Mouse (Mus musculus): ENCODE data around the gene Mylip. TPM values are rescaled to one million over a fixed set of nuclear protein-coding genes. Genes with fewer than 3 reads are reported as not detected.

The Mylip gene
- total RNA-seq, 2 experiments from 2014 or later = 17.7 to 22.2 TPM

GRCm38 (mm10) chr13:45423905-45424304, 34.4 kb downstream of the Mylip start:
- peak in 1 of 2 experiments; percentile 34 for DNase-seq (ENCODE audit: low spot score in 2 of 2)

- no peak for DNase-seq (ENCODE audit: low spot score in 2 of 2)
These were observed 39.7 kb downstream of the Mylip start for GRCm38 (mm10) chr13:45429239-45429638.

GRCm38 (mm10) chr13:45437134-45437533, 47.6 kb downstream of the Mylip start:
- no peak for DNase-seq (ENCODE audit: low spot score in 2 of 2)

GRCm38 (mm10) chr13:45438853-45439252, 49.3 kb downstream of the Mylip start:
- no peak for DNase-seq (ENCODE audit: low spot score in 2 of 2)

- no peak for DNase-seq (ENCODE audit: low spot score in 2 of 2)
These were observed 50.7 kb downstream of the Mylip start for GRCm38 (mm10) chr13:45440226-45440625.

- DNase-seq (ENCODE audit: low spot score in 2 of 2) = peak in 1 of 2 experiments; percentile 33
These were observed 52.9 kb downstream of the Mylip start for GRCm38 (mm10) chr13:45442451-45442850.

- DNase-seq (ENCODE audit: low spot score in 2 of 2) = no peak
These were observed 53.5 kb downstream of the Mylip start for GRCm38 (mm10) chr13:45442918-45443535.

- no peak for DNase-seq (ENCODE audit: low spot score in 2 of 2)
These were observed 54.7 kb downstream of the Mylip start for GRCm38 (mm10) chr13:45444220-45444619.

- DNase-seq (ENCODE audit: low spot score in 2 of 2) = no peak
These were observed 55.1 kb downstream of the Mylip start for GRCm38 (mm10) chr13:45444652-45445051.

GRCm38 (mm10) chr13:45446636-45447035, 57.1 kb downstream of the Mylip start:
- DNase-seq (ENCODE audit: low spot score in 2 of 2) = no peak

- DNase-seq (ENCODE audit: low spot score in 2 of 2) = no peak
These were observed 62.9 kb downstream of the Mylip start for GRCm38 (mm10) chr13:45452437-45452836.

GRCm38 (mm10) chr13:45453033-45453432, 63.5 kb downstream of the Mylip start:
- DNase-seq (ENCODE audit: low spot score in 2 of 2) = no peak

- DNase-seq (ENCODE audit: low spot score in 2 of 2) = no peak
These were observed 64.5 kb downstream of the Mylip start for GRCm38 (mm10) chr13:45454044-45454443.

- DNase-seq (ENCODE audit: low spot score in 2 of 2) = no peak
These were observed 65.1 kb downstream of the Mylip start for GRCm38 (mm10) chr13:45454641-45455040.

- DNase-seq (ENCODE audit: low spot score in 2 of 2) = no peak
These were observed 65.7 kb downstream of the Mylip start for GRCm38 (mm10) chr13:45455108-45455861.

- DNase-seq (ENCODE audit: low spot score in 2 of 2) = no peak
These were observed 66.3 kb downstream of the Mylip start for GRCm38 (mm10) chr13:45455862-45456192.

- DNase-seq (ENCODE audit: low spot score in 2 of 2) = no peak
These were observed 67.9 kb downstream of the Mylip start for GRCm38 (mm10) chr13:45457459-45457858.

GRCm38 (mm10) chr13:45460177-45460576, 70.6 kb downstream of the Mylip start:
- no peak for DNase-seq (ENCODE audit: low spot score in 2 of 2)

GRCm38 (mm10) chr13:45461370-45461958, 71.9 kb downstream of the Mylip start:
- no peak for DNase-seq (ENCODE audit: low spot score in 2 of 2)
